Mouse (Mus musculus) T-cell, adult 2 months (primary cell): ENCODE results near the gene Btbd35f29.
"Not testable (repeated sequence)": the region's sequence is repeated elsewhere in the genome, so short reads cannot be mapped to it uniquely, and the experiment has no call there.

Experiments used
- DNase-seq: peaks from one replicate; pipeline ENCODE4 v3.0.0; 2022; ENCODE audit warnings: low spot score

The Btbd35f29 gene

GRCm38 (mm10) chrX:31117374-31117773, at the start of gene Btbd35f29:
Btbd35f29 (plus strand) TSS chrX:31117674.
- not testable (repeated sequence) for DNase-seq

DNA sequence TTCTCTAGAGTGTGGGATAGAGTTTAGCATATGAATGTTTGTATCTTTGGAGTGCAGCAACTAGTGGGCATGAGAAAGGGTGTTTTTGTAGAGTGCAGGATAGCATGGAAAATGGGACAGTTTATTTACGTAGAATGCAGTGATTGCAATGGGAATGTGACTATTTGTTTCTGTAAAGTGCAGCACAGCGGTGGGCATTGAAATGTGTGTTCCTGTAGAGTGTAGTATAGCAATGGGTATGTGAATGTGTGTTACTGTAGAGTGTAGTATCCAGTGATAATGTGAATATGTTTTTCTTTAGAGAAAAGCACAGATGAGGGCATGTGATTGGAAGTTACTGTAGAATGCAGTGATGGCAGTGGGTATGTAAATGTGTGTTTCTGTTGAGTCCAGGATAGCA, 23.9 kb downstream of the Btbd35f29 start:
- not testable (repeated sequence) for DNase-seq

- not testable (repeated sequence) for DNase-seq
Measured at GRCm38 (mm10) chrX:31145144-31145543, 27.7 kb downstream of the Btbd35f29 start.

GRCm38 (mm10) chrX:31145835-31146234, 28.4 kb downstream of the Btbd35f29 start:
- not testable (repeated sequence) for DNase-seq

- not testable (repeated sequence) for DNase-seq
Measured at GRCm38 (mm10) chrX:31158534-31159085, 41.1 kb downstream of the Btbd35f29 start.

- DNase-seq, result not testable (repeated sequence)
Measured at GRCm38 (mm10) chrX:31159450-31160322, 42.2 kb downstream of the Btbd35f29 start.

GRCm38 (mm10) chrX:31160554-31160953, 43.1 kb downstream of the Btbd35f29 start:
- not testable (repeated sequence) for DNase-seq

GRCm38 (mm10) chrX:31162638-31163037, 45.2 kb downstream of the Btbd35f29 start:
- DNase-seq, result not testable (repeated sequence)

GRCm38 (mm10) chrX:31165193-31165592, 47.7 kb downstream of the Btbd35f29 start:
- DNase-seq, result not testable (repeated sequence)
